Mouse (Mus musculus): ENCODE data around the gene Atp1a2.

The Atp1a2 gene

DNA sequence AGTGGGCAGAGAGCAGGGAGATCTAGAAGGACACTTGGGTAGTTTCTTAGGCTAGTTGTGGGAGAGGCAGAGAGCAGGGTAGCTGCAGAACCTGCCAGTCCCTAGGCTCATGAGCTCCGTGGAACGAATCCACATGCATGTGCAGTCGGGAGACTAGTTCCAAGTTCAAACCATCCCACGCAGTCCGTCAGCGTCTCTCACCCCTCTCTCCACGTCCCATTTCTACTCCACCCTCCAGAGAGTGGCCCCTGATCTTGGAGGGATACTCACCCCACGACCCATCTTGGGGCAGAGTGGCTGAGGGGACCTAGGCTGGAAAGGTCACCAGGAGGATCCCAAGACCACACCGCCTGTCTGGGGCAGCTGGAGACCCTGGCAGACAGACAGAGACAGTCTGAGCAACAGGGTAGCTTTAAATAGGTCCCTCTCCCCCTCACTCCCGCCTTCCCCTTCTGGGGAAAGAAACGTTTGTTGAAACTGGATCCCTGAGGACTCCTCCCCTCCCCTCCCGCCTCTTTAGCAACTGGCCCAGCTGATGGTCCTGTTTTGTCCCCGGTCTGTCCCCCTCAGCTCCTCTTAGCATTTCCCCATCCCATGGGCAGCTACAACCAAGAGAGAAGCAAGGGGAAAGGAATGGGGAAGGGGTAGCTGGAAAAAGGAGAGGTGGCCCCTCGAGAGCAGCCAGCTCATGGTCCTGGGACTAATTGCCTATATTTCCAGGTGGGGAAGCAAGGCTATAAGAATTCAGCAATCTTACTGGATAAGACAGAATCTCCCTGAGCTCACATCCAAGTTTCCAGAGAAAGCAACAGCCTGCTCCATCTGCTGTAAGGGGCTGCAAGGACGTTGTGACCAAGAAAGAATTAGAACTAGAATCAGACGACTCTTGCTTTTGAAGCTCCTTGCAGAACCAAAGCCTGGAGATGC is at the start of gene Atp1a2:
Atp1a2 (minus strand) TSS at position 454 of the 927 bp plus-strand sequence.
- DNase-seq (ENCODE audit: low read depth, low spot score): no peak

DNA sequence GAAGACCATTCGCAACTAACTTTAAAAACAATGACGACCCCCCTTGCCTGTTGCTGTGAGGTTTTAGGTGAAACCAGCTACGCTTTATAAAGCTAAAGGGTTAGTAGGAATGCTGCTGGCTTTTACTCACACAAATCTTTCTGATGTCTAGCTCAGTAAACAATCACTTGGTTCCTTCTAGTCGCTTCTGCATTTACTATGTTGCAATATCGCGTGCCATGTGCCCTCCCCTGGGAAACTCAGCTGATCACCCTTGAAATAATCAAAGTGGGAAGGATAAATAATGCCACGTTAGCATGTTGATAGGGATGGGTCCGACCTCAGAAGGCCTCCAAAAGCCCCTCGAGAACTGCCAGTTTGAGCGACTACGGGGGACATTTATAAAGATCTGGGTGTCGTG is 49.5 kb upstream of the Atp1a2 start:
- DNase-seq (ENCODE audit: low read depth, low spot score): no peak

- no peak for DNase-seq (ENCODE audit: low read depth, low spot score)
These were observed 48.8 kb upstream of the Atp1a2 start for GRCm38 (mm10) chr1:172346707-172347106.

GRCm38 (mm10) chr1:172344820-172345219 is 47.0 kb upstream of the Atp1a2 start:
- DNase-seq (ENCODE audit: low read depth, low spot score): no peak

GRCm38 (mm10) chr1:172343914-172344313 is 46.0 kb upstream of the Atp1a2 start:
- no peak for DNase-seq (ENCODE audit: low read depth, low spot score)

GRCm38 (mm10) chr1:172342729-172343128 is 44.9 kb upstream of the Atp1a2 start:
- DNase-seq (ENCODE audit: low read depth, low spot score): no peak

DNA sequence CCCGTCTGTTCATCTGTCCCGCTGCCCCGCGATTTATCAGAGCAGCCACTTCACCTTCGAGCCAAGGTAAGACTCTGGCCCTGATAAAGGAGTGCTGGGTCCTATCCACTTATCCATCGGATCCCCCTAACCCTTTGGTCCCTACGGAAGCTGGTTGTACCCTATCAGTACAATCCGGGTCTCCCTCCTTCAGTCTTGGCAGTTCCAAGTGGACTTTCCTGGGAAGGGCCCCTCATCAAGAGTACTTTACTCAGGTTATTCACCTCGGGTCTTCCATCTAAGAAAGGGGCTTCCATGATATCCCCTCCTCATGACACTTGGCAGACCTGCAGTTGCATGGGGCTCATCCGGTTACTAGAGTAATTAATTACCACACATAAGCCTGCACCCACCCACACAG is 43.5 kb upstream of the Atp1a2 start:
- DNase-seq (ENCODE audit: low read depth, low spot score): no peak

GRCm38 (mm10) chr1:172340729-172341321 is 43.0 kb upstream of the Atp1a2 start, which contains the start of gene Kcnj10:
Gene Kcnj10, plus strand, starts transcription at chr1:172341210.
- DNase-seq (ENCODE audit: low read depth, low spot score): peak; percentile 92

- no peak for DNase-seq (ENCODE audit: low read depth, low spot score)
These were observed 39.7 kb upstream of the Atp1a2 start for GRCm38 (mm10) chr1:172337411-172338185.

DNA sequence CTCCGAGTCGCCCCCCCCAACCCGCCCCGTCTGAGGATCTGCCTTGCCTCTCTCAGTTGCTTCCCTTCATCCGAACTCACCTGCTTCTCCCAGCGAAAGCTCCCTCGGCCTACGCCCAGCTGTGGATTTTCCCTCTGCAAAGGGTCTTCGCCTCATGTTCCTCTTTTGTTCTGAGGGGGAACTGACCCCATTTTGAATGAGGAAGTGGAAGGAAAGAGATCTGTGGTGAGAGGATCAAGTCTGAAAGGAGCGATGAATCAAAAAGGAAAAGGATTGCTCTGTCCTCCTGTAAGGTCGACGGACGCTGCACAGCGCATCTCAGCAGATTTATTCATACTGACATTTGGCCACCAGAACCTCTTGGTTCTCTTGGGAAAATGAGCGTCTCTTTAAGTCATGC is 37.9 kb upstream of the Atp1a2 start:
- DNase-seq (ENCODE audit: low read depth, low spot score): no peak

DNA sequence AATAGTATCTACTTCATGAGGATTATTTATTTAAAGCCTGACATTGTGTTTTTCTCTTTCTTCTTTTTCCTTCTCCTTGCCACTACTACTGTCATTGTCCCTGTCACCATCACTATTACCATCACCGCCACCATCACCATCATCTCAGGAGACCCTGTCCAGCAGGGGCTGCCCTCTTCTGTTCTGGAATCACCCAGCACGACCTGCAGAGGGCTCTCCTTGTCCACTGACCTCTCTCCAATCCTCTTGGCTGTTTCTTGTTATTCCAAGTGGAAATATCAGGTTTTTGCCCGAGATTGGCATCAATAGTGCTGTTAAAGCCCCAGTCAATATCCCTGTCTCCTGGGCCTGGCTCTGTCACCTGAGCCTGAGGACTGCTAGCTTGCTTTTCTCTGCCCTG is 35.6 kb upstream of the Atp1a2 start:
- DNase-seq (ENCODE audit: low read depth, low spot score): no peak

- no peak for DNase-seq (ENCODE audit: low read depth, low spot score)
These were observed 35.1 kb upstream of the Atp1a2 start for GRCm38 (mm10) chr1:172332925-172333324.

DNA sequence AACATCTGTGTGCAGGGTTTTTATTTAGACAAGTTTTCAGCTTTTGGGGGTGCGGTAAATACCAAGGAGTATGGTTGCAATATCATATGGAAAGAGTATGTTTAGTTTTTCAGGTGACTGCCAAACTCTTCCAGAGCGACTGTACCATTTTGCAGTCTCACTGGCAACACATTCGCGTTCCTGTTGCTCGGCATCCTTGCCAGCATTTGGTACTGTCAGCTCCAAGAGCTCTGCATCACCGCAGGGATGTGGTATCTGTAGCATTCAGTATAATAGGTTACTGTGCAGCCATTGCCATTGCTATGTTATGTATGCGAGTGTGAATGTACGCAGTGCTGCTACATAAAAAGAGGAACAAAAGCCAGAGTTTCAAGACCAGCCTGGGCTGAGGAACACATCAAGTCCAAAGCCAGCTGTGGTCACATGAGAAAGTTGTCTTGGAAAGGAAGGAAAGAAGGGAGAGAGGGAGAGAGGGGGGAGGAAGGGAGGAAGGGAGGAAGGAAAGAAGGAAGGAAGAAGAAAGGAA is 33.6 kb upstream of the Atp1a2 start:
- DNase-seq (ENCODE audit: low read depth, low spot score): no peak

DNA sequence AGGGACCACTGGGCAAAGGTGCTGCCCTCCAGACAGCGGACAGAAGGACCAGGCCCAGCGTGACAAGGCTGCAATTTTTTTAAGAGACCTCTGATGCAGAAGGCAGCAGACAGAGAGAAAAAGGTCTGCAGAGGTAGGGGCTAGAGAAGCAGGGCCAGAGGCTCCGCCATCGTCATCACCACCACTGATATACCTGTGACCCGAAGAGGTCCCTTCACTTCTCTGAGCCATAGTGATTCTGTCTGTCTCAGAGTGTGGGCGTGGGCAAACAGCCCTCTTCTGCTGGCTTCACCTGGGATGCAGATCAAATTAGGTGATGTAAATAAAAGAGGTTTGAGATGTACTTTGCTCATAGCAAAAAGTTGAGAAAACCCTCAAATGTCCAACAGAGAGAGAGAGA is 31.8 kb upstream of the Atp1a2 start:
- DNase-seq (ENCODE audit: low read depth, low spot score): no peak

DNA sequence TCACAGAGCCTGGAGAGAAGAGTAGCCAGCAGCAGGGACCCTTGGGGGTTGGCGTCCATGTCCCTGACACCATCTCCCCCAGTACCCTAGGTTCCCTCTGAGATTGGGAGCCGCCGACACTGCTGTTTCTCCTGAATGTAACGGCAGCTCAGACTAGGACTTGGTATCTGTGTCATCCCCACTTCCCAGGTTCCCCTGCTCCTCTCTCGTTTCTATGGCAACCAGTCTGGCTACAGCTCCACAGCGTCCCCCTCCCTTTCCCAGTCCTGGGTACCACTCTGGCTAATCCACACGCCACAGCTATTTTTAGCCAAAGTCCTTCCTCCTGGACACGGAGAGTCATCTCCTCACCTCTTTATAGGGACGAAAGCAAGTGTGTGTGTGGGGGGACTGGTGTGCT is 31.3 kb upstream of the Atp1a2 start, which contains the start of gene Kcnj9:
Kcnj9 (minus strand) TSS at position 188 of the 400 bp plus-strand sequence.
- DNase-seq (ENCODE audit: low read depth, low spot score): peak; percentile 55

DNA sequence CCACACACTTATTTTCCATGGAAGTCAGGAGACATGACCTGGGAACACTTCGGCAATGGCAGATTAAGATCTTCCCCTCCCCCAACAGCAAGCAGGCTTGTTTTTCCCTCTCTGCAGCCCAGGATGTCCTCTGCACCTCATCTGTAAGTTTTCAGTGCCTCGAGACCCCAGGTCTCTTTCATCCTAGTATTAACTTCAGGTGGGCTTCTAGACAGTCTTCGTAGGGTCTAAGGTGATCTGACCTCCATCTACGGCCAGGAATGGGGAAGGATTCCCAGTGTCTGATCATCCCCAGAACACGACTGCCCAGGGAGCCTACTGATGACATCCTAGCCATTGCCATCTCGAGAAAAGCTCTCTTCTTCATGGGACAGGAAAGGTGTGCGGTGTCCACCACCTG is 30.6 kb upstream of the Atp1a2 start:
- DNase-seq (ENCODE audit: low read depth, low spot score): no peak

- no peak for DNase-seq (ENCODE audit: low read depth, low spot score)
These were observed 30.2 kb upstream of the Atp1a2 start for GRCm38 (mm10) chr1:172328041-172328440.

- DNase-seq (ENCODE audit: low read depth, low spot score): no peak
These were observed 29.5 kb upstream of the Atp1a2 start for GRCm38 (mm10) chr1:172327206-172328001.

DNA sequence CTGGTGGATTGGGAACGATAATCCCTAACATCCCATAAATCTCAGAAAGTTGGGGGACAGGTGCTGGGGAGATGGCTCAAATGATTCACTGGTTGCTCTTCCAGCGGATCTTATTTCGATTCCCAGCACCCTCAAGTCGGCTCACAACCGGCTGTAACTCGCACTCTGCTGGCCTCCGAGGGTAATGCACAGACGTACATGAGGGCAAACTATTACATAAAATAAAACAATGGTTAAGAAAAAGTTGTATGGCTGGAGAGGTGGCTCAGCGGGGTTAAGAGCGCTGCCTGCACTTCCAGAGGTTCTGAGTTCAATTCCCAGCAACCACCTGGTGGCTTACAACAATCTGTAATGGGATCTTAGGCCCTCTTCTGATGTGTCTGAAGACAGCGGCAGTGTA is 28.8 kb upstream of the Atp1a2 start:
- DNase-seq (ENCODE audit: low read depth, low spot score): peak; percentile 87

- peak; percentile 88 for DNase-seq (ENCODE audit: low read depth, low spot score)
These were observed 28.0 kb upstream of the Atp1a2 start for GRCm38 (mm10) chr1:172325680-172326535.

All from ES-CJ7 (cell line).